Mouse (Mus musculus) liver, embryonic 16.5 days (tissue): Measurements from ENCODE around the gene Dcaf7. TPM values are rescaled to one million over a fixed set of nuclear protein-coding genes. Genes with fewer than 3 reads are reported as not detected.
A peak's percentile ranks its signal among the peaks of the same experiment; 100 is the strongest.
"Not testable (repeated sequence)": the region's sequence is repeated elsewhere in the genome, so short reads cannot be mapped to it uniquely, and the experiment has no call there.

Experiments
- ATAC-seq: fragments of 200-750 bp; cut with Nextera tagmentation; 2 replicates; pipeline ENCODE4 v1.8.0; 2017; ENCODE audit warnings: low read depth, mild to moderate bottlenecking, moderate number of reproducible peaks, moderate library complexity
- H3K27ac ChIP-seq: fragments of 300-500 bp; sonication (generic); 2 replicates; pipeline ENCODE4 v1.5.1; 2014; ENCODE audit warnings: mild to moderate bottlenecking, low read length
- H3K27me3 ChIP-seq: fragments of 300-500 bp; sonication (generic); 2 replicates; pipeline ENCODE4 v1.6.1; 2014; ENCODE audit warnings: low read depth, low read length, mixed read lengths; ENCODE audit not compliant: control insufficient read depth, insufficient read depth
- H3K36me3 ChIP-seq: fragments of 300-500 bp; sonication (generic); 2 replicates; pipeline ENCODE4 v1.6.1; 2014; ENCODE audit warnings: mild to moderate bottlenecking; ENCODE audit not compliant: control insufficient read depth, insufficient read depth
- H3K4me1 ChIP-seq: fragments of 300-500 bp; sonication (generic); 2 replicates; pipeline ENCODE4 v1.6.1; 2014; ENCODE audit warnings: low read depth, low read length, mixed read lengths; ENCODE audit not compliant: control insufficient read depth
- H3K4me2 ChIP-seq: fragments of 300-500 bp; sonication (generic); 2 replicates; pipeline ENCODE4 v1.6.1; 2014; ENCODE audit warnings: low read depth, low read length, mixed read lengths
- H3K4me3 ChIP-seq: fragments of 300-500 bp; sonication (generic); 2 replicates; pipeline ENCODE4 v1.5.1; 2014; ENCODE audit warnings: low read depth, mild to moderate bottlenecking, low read length
- H3K9ac ChIP-seq: fragments of 300-500 bp; sonication (generic); 2 replicates; pipeline ENCODE4 v1.6.1; 2014; ENCODE audit warnings: low read depth, low read length
- H3K9me3 ChIP-seq: fragments of 300-500 bp; sonication (generic); replicated peaks from 2 replicates; pipeline ENCODE4 v1.6.1; 2016; ENCODE audit warnings: low read length; ENCODE audit not compliant: control insufficient read depth
- WGBS: fragments of 180-500 bp; shearing (Covaris S2); extraction: QIAGEN DNeasy Blood & Tissue Kit; methylation state at CpG from one replicate; pipeline ENCODE4 v1.1.7; 2014; ENCODE audit not compliant: insufficient replicate concordance; 5-methylcytosine and 5-hydroxymethylcytosine counted together
- polyA plus RNA-seq: library from polyadenylated mRNA; unstranded; fragments of >200 nt; fragmentation: Nextera tagmentation; extraction: Ambion mirVana; gene quantifications from 2 replicates; pipeline ENCODE4 v1.2.1, GENCODE M21; 2015

Dcaf7 gene
- polyA plus RNA-seq, 1 experiment from 2014 or later, result 27.5 TPM

GRCm38 (mm10) chr11:106032074-106032473 lies 4.6 kb upstream of the Dcaf7 start:
- not testable (repeated sequence) for H3K9me3 ChIP-seq, H3K27me3 ChIP-seq, H3K9ac ChIP-seq, H3K36me3 ChIP-seq, ATAC-seq, H3K27ac ChIP-seq
- Histone ChIP-seq H3K4me1 (peaks cover 13% of the 10 kb centered on the region), H3K4me3 (peak overlapping the region; percentile 58), H3K4me2 (peak overlapping the region; percentile 44; the same call in 1 of the 2 replicates)
- WGBS, result 15% methylated on average over 7 of the region's 25 CpGs

- peak overlapping the region; percentile 84 for H3K27ac ChIP-seq
- peaks cover 21% of the 10 kb centered on the region for H3K4me1 ChIP-seq
- WGBS, result 35% methylated on average over 11 of the region's 11 CpGs
- no peaks in the 10 kb centered on the region for H3K9me3 ChIP-seq
- ATAC-seq, result no peak
- H3K36me3 ChIP-seq, result no peaks in the 10 kb centered on the region
- peak overlapping the region; percentile 59 for H3K9ac ChIP-seq
- H3K27me3 ChIP-seq, result no peaks in the 10 kb centered on the region
- H3K4me2 ChIP-seq, result peak overlapping the region; percentile 50
- H3K4me3 ChIP-seq, result peak overlapping the region; percentile 50
Observed at GRCm38 (mm10) chr11:106033491-106033919, 3.2 kb upstream of the Dcaf7 start.

- H3K27ac ChIP-seq, result peak overlapping the region; percentile 84
Observed at GRCm38 (mm10) chr11:106034986-106035385, 1.7 kb upstream of the Dcaf7 start.

GRCm38 (mm10) chr11:106037418-106037751 lies 713 bp downstream of the Dcaf7 start:
- peak overlapping the region; percentile 90 for H3K27ac ChIP-seq
- H3K4me1 ChIP-seq, result peaks cover 30% of the 10 kb centered on the region
- peak overlapping the region; percentile 87 for H3K4me2 ChIP-seq
- H3K27me3 ChIP-seq, result no peaks in the 10 kb centered on the region
- peak overlapping the region; percentile 97 for H3K9ac ChIP-seq
- H3K36me3 ChIP-seq, result no peaks in the 10 kb centered on the region
- no peak for ATAC-seq
- peak overlapping the region; percentile 100 for H3K4me3 ChIP-seq
- no peaks in the 10 kb centered on the region for H3K9me3 ChIP-seq
- 0% methylated on average over 13 of the region's 13 CpGs for WGBS

More at GRCm38 (mm10) chr11:106034986-106035385, 1.7 kb upstream of the Dcaf7 start:
- no peaks in the 10 kb centered on the region for H3K9me3 ChIP-seq
- H3K4me2 ChIP-seq, result no peak overlapping the region
- H3K36me3 ChIP-seq, result no peaks in the 10 kb centered on the region
- H3K9ac ChIP-seq, result no peak overlapping the region
- H3K27me3 ChIP-seq, result no peaks in the 10 kb centered on the region
- peaks cover 30% of the 10 kb centered on the region for H3K4me1 ChIP-seq
- ATAC-seq, result no peak
- H3K4me3 ChIP-seq, result no peak overlapping the region
- WGBS, result 49% methylated on average over 9 of the region's 9 CpGs

GRCm38 (mm10) chr11:106044349-106044748 lies 7.7 kb downstream of the Dcaf7 start:
- peaks cover 12% of the 10 kb centered on the region for H3K36me3 ChIP-seq
- no peak overlapping the region for H3K4me2 ChIP-seq
- H3K9me3 ChIP-seq, result no peaks in the 10 kb centered on the region
- ATAC-seq, result no peak
- no peak overlapping the region for H3K27ac ChIP-seq
- no peak overlapping the region for H3K9ac ChIP-seq
- H3K4me3 ChIP-seq, result no peak overlapping the region
- H3K27me3 ChIP-seq, result no peaks in the 10 kb centered on the region
- peaks cover 4% of the 10 kb centered on the region for H3K4me1 ChIP-seq

GRCm38 (mm10) chr11:106045256-106045655 lies 8.6 kb downstream of the Dcaf7 start:
- Histone ChIP-seq H3K9ac (no peak overlapping the region), H3K36me3 (peaks cover 12% of the 10 kb centered on the region), H3K4me3 (no peak overlapping the region), H3K4me2 (no peak overlapping the region), H3K9me3 (no peaks in the 10 kb centered on the region), H3K27ac (no peak overlapping the region), H3K27me3 (no peaks in the 10 kb centered on the region), H3K4me1 (peaks cover 3% of the 10 kb centered on the region)
- ATAC-seq, result no peak
- WGBS, result 78% methylated on average over 1 of the region's 1 CpGs

GRCm38 (mm10) chr11:106045780-106046179 lies 9.1 kb downstream of the Dcaf7 start:
- Histone ChIP-seq H3K9ac (no peak overlapping the region), H3K4me1 (peaks cover 3% of the 10 kb centered on the region), H3K27me3 (no peaks in the 10 kb centered on the region), H3K27ac (no peak overlapping the region; the same call in 1 of the 2 replicates), H3K36me3 (peaks cover 15% of the 10 kb centered on the region), H3K4me2 (no peak overlapping the region), H3K4me3 (no peak overlapping the region), H3K9me3 (no peaks in the 10 kb centered on the region)
- WGBS, result 85% methylated on average over 3 of the region's 3 CpGs
- no peak for ATAC-seq

- H3K4me1 ChIP-seq, result peaks cover 3% of the 10 kb centered on the region
- H3K27me3 ChIP-seq, result no peaks in the 10 kb centered on the region
- H3K36me3 ChIP-seq, result peaks cover 21% of the 10 kb centered on the region
- H3K4me2 ChIP-seq, result no peak overlapping the region
- H3K27ac ChIP-seq, result peak overlapping the region; percentile 26; the same call in 1 of the 2 replicates
- WGBS, result 68% methylated on average over 9 of the region's 9 CpGs
- ATAC-seq, result peak; percentile 66
- H3K9me3 ChIP-seq, result no peaks in the 10 kb centered on the region
- H3K9ac ChIP-seq, result no peak overlapping the region
- H3K4me3 ChIP-seq, result no peak overlapping the region
Observed at GRCm38 (mm10) chr11:106046584-106046983, 9.9 kb downstream of the Dcaf7 start.

- no peak overlapping the region for H3K9ac ChIP-seq
- H3K27me3 ChIP-seq, result no peaks in the 10 kb centered on the region
- peaks cover 42% of the 10 kb centered on the region for H3K4me1 ChIP-seq
- ATAC-seq, result 0 out of 2 replicates have a peak, but pooled peaks have one; percentile 20
- no peaks in the 10 kb centered on the region for H3K9me3 ChIP-seq
- peak overlapping the region; percentile 59; the same call in 1 of the 2 replicates for H3K27ac ChIP-seq
- 73% methylated on average over 2 of the region's 2 CpGs for WGBS
- no peak overlapping the region for H3K4me2 ChIP-seq
- H3K4me3 ChIP-seq, result no peak overlapping the region
- peaks cover 51% of the 10 kb centered on the region for H3K36me3 ChIP-seq
Observed at GRCm38 (mm10) chr11:106053921-106054320, 17.2 kb downstream of the Dcaf7 start.
